Mouse (Mus musculus) embryo, embryonic 10 days (tissue): ENCODE results near the gene Nkx2-9.

Experiments
- DNase-seq: peaks from one replicate; pipeline ENCODE4 v3.0.0-alpha.2; 2015; ENCODE audit warnings: low spot score

Nkx2-9 gene

DNA sequence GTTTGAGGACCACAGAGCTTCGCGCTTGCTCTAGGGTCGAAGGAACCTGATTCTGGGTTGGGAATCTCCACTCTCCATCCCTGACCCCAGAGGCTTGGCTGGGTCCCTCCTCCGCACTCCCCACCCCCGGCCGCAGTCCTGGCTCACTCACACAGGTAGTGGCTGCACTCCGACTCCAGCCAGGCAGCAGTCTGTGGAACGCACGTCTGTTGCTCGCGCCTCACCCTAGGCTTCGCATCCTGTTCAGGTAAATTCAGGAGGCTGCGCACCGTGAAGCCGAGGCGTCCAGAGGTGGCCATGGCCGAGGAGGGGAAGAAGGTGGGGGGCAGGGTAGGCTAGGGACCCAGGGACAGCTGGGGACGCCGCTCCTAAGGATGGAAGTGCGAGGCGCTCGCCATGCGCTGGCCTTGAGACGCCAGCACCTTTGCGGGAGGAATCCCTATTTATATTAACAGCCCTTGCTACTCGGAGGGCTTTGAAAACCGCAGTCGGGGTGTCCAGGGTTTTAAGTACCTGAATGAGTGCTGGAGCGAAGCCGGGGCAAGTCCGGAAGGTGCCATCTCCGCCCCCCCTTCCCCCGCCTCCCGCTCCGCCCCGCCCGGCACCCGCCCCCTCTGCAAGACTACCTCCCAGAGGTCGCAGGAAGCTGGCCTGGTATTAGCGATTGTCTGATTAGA, at the start of gene Nkx2-9:
Gene Nkx2-9, minus strand, starts transcription at position 524 of the 677 bp plus-strand sequence.
- DNase-seq: no peak

GRCm38 (mm10) chr12:56637181-56637566, 24.1 kb upstream of the Nkx2-9 start:
- peak; percentile 76 for DNase-seq

- peak; percentile 89 for DNase-seq
Measured at GRCm38 (mm10) chr12:56636534-56637180, 23.6 kb upstream of the Nkx2-9 start.

DNA sequence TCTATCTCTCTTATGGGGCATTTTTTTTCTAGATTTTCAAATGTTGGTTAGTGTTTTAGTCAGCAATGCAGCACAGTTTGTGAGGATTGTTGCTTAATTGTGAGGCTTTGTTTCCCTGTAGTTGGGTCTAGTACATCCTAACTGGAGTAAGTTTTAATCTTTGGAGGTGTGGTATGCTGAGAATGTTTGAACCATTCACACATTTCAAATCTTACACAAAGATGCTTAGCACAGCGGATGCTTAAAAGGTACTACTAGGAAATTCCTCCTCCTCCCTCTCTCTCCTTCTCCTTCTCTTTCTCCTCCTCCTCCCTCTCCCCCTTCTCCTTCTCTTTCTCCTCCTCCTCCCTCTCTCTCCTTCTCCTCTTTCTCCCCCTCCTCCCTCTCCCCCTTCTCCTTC, 3.0 kb upstream of the Nkx2-9 start:
- no peak for DNase-seq

GRCm38 (mm10) chr12:56615391-56615790, 2.3 kb upstream of the Nkx2-9 start:
- DNase-seq: no peak

GRCm38 (mm10) chr12:56614513-56614912, 1.4 kb upstream of the Nkx2-9 start:
- DNase-seq: peak; percentile 80

GRCm38 (mm10) chr12:56613916-56614510, 929 bp upstream of the Nkx2-9 start:
- DNase-seq: peak; percentile 36

DNA sequence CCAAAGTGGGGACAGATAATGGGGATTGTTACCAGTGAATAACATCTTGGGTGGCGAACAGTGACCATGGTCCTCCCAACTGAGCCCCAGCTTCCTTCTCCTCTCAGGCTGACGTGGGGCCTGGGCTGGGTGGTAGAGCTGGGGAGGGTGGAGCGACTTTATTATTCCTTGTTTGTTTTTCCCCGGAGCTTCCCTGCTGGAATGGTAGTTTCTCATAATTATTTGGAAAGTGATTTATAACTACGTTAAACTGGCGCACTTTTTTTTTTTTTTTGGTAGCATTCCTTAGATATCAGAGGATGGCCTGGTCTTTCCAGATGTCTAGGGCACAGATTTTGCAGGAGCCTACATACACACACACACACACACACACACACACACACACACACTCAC, 350 bp upstream of the Nkx2-9 start:
- no peak for DNase-seq

DNA sequence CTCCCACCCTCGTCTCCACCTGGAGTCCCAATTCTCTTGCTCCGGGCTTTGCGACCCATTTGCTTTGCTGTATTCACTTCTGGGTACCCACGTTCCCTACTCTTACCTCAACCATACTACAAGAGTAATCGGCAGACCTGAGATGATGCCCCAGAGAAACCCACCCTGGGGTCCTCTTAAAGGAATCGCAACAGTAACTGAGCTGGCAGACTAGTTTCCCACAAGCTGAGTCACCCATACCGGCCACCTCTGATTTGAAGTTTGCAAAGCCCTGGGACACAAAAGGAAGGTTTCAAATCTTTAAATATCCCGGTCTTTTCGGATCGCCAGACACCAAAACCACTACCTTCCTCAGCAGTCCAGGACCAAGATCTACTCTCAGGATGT, 742 bp downstream of the Nkx2-9 start:
- no peak for DNase-seq

DNA sequence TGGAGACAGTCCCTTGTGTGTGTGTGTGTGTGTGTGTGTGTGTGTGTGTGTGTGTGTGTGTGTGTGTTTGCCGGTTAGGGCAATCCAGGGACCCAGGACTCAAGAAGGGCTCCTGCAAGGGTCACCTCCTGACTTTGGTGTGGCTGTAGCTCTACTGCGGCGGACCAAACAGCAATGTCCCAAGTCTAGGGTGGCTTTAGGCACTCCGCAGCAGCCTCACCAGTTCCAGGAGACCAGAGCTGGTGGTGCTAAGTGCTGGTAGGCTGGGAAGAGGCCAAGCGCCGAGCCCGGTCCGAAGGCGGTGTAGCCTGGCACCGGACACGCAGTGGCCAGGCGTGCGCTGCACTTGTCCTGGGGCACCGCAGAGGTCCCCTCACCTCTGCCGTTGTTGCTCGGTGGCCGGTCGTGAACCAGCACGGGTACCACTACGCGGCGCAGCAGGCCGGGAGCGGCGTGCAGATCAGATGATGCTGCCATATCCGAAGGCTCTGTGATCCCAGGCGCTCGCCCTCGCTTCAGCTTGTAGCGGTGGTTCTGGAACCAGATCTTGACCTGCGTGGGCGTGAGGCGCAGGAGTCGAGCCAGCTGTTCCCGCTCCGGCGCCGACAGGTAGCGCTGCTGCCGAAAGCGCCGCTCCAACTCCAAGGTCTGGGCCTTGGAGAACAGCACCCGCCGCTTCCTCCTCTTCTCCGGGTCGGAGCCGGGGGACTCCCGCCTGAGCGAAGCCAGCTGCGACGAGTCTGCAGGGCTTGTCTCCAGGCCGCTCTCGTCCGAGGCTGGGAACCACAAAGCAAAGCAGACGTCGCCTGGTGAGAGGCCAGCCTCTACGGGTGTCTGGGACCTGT, 1.4 kb downstream of the Nkx2-9 start:
- DNase-seq: peak; percentile 76

DNA sequence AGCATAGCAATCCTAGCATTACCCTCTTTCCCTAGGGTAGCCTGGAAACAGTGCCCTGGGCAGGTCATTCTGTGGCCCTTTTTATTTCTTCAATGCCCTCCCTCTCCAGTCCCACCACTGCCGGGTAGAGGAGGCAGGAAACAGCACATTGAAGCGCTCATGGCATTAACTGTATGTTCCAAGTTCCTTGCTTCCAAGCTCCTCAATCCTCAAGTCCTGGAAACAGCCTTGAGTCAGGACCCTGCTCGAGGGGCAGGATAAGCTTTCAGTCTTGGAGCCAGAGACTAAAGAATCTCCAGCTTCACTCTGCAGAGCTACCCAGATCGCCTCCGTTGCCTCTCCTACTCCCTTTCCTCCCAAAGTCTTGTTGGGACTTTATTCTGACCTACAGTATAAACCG, 2.2 kb downstream of the Nkx2-9 start:
- DNase-seq: no peak

- peak; percentile 50 for DNase-seq
Measured at GRCm38 (mm10) chr12:56591722-56592121, 21.4 kb downstream of the Nkx2-9 start.

GRCm38 (mm10) chr12:56587830-56588229, 25.3 kb downstream of the Nkx2-9 start:
- peak; percentile 72 for DNase-seq
